Mouse (Mus musculus) neutrophil, adult 5-6 weeks (primary cell): ENCODE measurements at regions not wholly inside any gene's neighbourhood (a gene's known extent, or its start where the extent isn't known, plus 50 kb on each side); places are given as distances from the start of the nearest gene placed in this dataset.

Source experiments
- ATAC-seq: fragments of 151-379, 151-347 bp; 2 replicates; pipeline ENCODE4 v1.8.0; 2017; ENCODE audit warnings: mild to moderate bottlenecking, moderate TSS enrichment; ENCODE audit not compliant: insufficient number of reproducible peaks, poor library complexity, low FRiP score, severe bottlenecking; ENCODE audit errors: extremely low read depth

GRCm38 (mm10) chrX:11735516-11736170 lies 408.0 kb downstream of the H2al1j start:
- ATAC-seq: no peak

DNA sequence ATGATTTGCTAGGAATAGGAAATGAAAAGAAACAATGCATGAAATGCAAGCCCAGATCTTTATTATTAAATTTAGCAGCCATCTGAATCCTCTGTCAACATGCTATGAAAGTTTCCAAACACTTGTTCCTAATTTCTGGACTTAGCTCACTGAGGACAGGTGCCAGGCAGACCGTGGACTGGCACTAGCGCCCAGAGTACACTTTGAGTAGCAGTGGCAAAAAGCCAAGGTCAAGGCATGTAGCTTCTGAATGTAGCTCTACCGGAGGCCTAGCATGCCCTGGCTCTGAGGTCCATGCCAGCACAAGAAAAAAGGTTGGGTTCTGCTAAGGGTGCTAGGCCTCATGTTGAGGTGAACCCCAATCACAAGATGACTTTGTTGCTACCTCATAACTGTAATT lies 408.9 kb downstream of the H2al1j start:
- ATAC-seq: no peak

DNA sequence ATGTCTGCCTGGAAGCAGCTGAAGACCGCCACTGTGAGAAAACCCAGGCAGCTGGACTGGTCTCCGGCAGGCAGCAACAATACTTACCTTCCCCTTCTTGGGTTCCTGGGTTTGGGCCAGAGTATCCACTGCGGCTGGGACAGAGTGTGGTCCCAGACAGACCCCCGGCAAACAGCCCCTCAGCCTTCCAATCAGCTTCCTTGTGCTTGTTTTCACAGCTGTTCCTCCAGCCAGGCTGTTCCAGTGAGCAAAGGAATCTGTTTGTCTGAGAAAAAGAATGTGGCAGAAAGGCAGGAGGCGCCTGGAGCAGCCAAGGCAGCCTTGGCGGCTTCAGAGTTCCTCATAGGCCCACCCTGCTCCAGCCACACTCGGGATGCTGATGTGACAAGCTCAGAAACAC lies 411.9 kb downstream of the H2al1j start:
- ATAC-seq: no peak

DNA sequence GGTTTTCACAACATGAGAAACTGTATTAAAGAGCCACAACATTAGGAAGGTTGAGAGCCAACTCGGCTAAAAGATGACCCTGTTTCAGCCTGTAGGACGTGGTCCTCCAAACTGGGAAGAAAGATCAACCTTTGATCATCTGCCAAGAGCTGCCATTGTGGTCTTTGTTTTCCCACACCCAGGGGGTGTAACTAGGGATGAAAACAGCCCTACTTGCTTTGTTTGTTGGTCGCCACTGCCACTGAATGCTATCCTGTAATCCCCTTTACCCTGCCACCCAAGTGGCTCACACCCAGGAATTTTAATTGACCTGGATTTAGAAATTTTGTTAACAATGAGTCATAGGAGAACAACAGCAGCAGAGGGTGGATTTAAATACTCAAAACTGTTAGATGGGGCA lies 414.2 kb downstream of the Bcor start:
- no peak for ATAC-seq

DNA sequence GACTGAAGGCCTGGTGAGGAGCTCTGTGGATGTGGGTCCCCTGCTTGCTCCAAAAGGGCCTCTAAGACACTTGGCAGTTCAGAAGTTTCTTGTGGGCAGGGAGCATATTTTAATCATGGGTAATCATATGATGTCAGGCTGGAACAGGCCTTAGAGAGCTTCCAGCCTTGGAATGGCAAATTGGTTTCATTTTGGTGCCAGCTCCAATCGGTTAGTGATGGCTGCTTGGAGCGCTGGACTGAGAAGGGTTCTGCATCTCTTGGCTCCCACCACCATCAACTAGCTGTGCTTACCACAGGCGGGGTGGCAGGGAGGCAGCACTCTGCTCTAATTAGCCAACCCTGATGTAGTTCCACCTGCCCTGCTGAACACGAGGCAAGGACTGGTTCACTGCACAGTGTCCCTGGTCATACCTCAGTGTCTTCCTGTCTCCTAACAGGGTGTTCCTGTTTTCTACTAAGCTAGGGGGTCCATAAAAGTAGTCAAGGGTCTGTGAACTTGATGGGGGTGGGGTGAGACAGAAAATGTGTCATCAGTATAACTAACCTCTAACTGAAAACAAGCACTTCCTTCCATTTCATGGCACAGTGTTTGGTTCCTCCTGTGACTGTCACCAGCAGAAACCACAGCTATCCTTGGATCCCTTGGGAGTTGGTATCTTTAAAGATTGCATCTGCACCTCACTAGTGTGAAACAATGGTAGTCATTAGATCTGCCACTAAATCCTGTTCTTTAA lies 412.6 kb downstream of the Bcor start:
- ATAC-seq: 0 out of 2 replicates have a peak, but pooled peaks have one; percentile 13

GRCm38 (mm10) chrX:11748278-11748677 lies 411.9 kb downstream of the Bcor start:
- ATAC-seq: no peak

DNA sequence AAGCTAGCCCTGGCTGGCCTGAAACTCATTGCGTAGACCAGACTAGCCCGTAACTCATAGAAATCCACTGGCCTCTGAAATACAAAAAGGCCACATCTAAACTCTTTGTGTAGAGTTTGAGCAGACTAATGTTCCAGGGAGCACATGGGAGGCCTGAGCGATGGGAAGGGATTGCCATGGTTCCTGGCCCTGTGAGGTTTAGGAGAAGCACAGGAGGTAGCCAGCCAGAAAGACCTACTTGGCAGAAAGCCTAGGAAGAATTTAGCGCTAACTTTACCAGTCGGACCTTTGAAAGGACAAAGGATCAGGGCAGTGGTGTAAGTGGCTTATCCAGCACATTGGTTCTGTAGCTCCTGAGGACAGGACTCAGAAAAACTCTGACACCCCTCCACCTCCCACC lies 407.6 kb downstream of the Bcor start:
- ATAC-seq: no peak

- no peak for ATAC-seq
Measured at GRCm38 (mm10) chrX:11752973-11753590, 407.1 kb downstream of the Bcor start.

DNA sequence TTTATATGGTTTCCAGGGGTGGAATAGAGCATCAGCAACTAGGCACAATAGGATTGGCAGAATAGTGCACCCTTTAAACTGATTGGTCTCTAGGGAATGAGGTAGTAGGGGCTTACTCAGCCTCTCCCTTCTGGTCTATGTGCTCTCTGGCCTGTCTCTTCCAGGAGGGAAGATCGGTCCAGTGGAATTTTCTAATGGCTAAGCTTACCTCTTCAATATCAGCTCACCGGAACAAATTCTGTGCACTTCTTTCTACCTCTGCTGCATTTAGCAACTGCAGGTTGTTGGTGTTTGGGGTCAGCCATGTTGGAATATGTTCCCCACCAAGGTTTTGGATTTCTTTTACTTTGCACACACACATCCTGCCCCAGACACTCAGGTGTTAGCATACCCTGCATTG lies 405.1 kb downstream of the Bcor start:
- no peak for ATAC-seq

GRCm38 (mm10) chrX:11763351-11764082 lies 396.6 kb downstream of the Bcor start:
- no peak for ATAC-seq

DNA sequence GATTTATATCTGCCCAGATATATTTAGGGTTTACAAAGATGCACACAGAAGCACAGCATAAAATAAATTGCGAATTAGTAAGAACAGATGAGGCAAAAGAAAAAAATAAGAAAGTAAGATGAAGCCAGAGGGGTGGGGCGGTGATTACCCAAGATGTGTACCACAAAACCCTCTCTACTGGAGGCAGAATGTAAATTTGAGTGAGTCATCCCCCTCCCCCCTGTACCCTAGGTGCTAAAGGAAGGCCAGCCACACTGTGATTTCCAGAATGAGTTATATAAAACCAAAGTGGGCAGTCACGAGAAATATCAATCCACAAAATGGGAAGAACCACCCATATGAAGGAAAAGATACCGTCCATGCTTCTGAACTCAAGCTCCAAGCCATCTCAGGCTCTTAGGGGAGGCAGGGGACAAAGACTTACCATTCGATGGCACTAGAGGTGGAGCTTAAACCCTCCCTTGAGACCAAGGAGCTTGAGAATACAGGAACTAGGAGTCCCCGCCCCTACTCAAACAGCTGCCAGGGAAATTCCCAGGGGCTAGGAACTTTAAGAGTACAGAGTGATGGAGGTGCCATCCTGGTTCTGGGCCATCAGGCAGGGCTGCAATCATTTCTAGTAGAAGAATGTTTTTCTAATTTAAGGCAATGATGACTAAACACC lies 383.8 kb downstream of the Bcor start:
- ATAC-seq: no peak

- no peak for ATAC-seq
Measured at GRCm38 (mm10) chrX:11795010-11795409, 365.1 kb downstream of the Bcor start.

GRCm38 (mm10) chrX:11797870-11798269 lies 362.3 kb downstream of the Bcor start:
- ATAC-seq: no peak

DNA sequence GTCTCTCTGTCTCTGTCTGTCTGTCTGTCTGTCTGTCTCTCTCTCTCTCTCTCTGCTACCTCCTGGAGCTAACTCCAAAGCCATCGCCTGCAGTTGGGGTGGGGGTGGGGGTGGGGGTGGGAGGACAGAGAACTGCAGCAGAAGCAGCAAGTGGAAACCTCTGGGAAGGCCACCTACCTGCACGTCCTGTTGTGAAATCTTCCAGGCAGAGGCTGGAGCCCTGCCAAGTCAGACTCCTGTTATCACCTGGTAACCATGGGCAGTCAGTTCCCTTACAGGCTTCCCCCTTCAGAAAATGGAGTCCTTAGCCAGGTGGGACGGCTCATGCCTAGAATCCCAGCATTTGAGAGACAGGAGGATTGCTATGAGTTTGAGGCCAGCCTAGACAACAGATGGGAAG lies 361.8 kb downstream of the Bcor start:
- ATAC-seq: no peak

DNA sequence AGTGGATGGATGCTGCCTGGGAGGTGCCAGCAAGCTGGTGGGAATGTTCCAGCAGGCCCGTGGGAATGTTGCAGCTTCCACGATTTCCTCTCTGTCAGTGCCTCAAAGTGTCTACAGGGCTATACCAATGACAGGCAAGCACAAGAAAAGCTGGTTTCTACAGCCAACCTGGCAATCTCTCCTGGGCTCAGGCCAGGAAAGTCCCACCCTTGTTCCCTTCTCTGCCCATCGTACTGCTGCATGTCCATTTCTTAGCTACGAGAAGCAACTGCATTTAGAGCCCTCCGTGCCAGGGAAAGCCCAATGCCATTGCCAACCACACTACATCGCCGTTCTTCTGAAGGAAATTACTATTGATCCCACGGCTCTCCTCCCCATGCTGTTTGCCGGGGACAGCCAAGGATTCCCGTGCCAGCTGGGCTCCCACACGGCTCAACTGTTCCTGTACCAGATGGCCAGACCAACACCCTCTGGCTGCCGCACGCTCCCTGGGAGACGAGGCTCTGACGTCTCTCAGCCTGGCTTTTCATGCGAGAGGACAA lies 359.7 kb downstream of the Bcor start:
- no peak for ATAC-seq

GRCm38 (mm10) chrX:11801208-11801607 lies 358.9 kb downstream of the Bcor start:
- ATAC-seq: no peak

DNA sequence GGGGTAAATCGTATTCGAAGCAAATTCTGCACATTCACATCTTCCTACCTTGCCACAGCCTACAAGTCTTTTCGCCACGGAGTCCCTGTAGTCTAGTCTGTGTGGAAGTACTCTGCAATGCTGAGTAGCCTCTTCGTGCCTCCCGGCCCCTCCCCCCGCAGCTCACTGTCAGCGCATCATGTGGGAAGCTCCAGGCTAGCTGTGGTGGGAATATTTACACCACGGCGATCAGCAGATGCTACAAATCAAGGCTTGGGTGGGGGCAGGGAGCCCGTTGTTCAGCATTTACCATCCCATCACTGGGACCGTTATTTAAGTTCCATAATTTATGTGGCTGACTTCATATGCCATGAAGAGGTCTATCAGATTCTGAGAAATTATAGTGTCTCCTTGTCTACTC lies 358.5 kb downstream of the Bcor start:
- no peak for ATAC-seq

GRCm38 (mm10) chrX:11802074-11802899 lies 357.9 kb downstream of the Bcor start:
- no peak for ATAC-seq
